Mouse (Mus musculus): ENCODE data around the gene Galnt10.

- TF ChIP-seq CTCF (IDR thresholded peaks at IDR 0.05; ENCODE audit: borderline replicate concordance, insufficient read depth, low read depth, low read length) (no peak), POLR2A (IDR thresholded peaks at IDR 0.05; ENCODE audit: borderline replicate concordance, insufficient read depth, low read length) (no peak)
Observed at GRCm38 (mm10) chr11:57694486-57694885, 49.2 kb downstream of the Galnt10 start.

All from cerebellum, adult 2 months (tissue).